Mouse (Mus musculus) stomach, embryonic 14.5 days (tissue): ENCODE measurements around the gene Srsf3. TPM values are rescaled to one million over a fixed set of nuclear protein-coding genes. Genes with fewer than 3 reads are reported as not detected.

ENCODE experiments used
- ATAC-seq: fragments of 200-750 bp; cut with Nextera tagmentation; 2 replicates; pipeline ENCODE4 v1.8.0; 2017; ENCODE audit warnings: low read depth, moderate TSS enrichment; ENCODE audit not compliant: insufficient number of reproducible peaks, insufficient read depth, low FRiP score
- H3K27ac ChIP-seq: fragments of 300-500 bp; sonication (generic); 2 replicates; pipeline ENCODE4 v1.5.1; 2014; ENCODE audit warnings: mild to moderate bottlenecking, low read length, moderate library complexity, mixed read lengths
- H3K27me3 ChIP-seq: fragments of 300-500 bp; sonication (generic); 2 replicates; pipeline ENCODE4 v1.6.1; 2014; ENCODE audit warnings: low read length, control low read depth, mixed read lengths; ENCODE audit not compliant: control insufficient read depth, insufficient read depth
- H3K36me3 ChIP-seq: fragments of 300-500 bp; sonication (generic); 2 replicates; pipeline ENCODE4 v1.6.1; 2014; ENCODE audit warnings: mild to moderate bottlenecking, control low read depth, low read length, moderate library complexity, mixed read lengths; ENCODE audit not compliant: control insufficient read depth, insufficient read depth
- H3K4me1 ChIP-seq: fragments of 300-500 bp; sonication (generic); 2 replicates; pipeline ENCODE4 v1.6.1; 2014; ENCODE audit warnings: low read length, control low read depth, mixed read lengths; ENCODE audit not compliant: control insufficient read depth, insufficient read depth
- H3K4me2 ChIP-seq: fragments of 300-500 bp; sonication (generic); replicated peaks from 2 replicates; pipeline ENCODE4 v1.6.1; 2014; ENCODE audit warnings: low read depth, low read length, control low read depth
- H3K4me3 ChIP-seq: fragments of 300-500 bp; sonication (generic); 2 replicates; pipeline ENCODE4 v1.5.1; 2014; ENCODE audit warnings: low read depth, low read length, control low read depth
- H3K9ac ChIP-seq: fragments of 300-500 bp; sonication (generic); replicated peaks from 2 replicates; pipeline ENCODE4 v1.6.1; 2014; ENCODE audit warnings: low read depth, mild to moderate bottlenecking, control low read depth, low read length, moderate library complexity, mixed read lengths
- H3K9me3 ChIP-seq: fragments of 300-500 bp; sonication (generic); 2 replicates; pipeline ENCODE4 v1.6.1; 2016; ENCODE audit warnings: low read depth, low read length, control low read depth; ENCODE audit not compliant: control insufficient read depth
- WGBS: fragments of 180-500 bp; shearing (Covaris S2); extraction: QIAGEN DNeasy Blood & Tissue Kit; methylation state at CpG from one replicate; pipeline ENCODE4 v1.1.7; 2014; 5-methylcytosine and 5-hydroxymethylcytosine counted together
- polyA plus RNA-seq: library from polyadenylated mRNA; unstranded; fragments of >200 nt; fragmentation: Nextera tagmentation; extraction: Ambion mirVana; gene quantifications from 2 replicates; pipeline ENCODE4 v1.2.1, GENCODE M21; 2014

Gene Srsf3
- polyA plus RNA-seq, 1 experiment from 2014 or later, result 593 TPM

DNA sequence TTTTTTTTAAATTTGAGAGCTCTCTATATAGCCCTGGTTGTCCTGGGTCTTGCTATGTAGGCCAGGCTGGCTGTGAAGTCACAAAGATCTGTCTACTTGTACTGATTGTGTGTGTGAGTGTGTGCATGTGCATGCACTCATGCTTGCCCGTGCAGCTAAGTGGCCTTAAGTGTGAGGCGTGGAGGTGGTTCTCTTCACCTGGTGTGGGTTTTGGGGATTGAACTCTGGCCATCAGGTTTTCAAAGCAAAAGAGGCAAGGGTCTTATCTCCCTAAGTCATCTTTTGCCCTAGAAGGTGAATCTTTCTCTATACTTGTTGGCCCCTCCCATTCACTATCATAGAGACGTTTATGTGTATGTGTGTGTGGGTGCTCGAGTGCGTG, 17.1 kb downstream of the Srsf3 start:
- peaks cover 28% of the 10 kb centered on the region for H3K36me3 ChIP-seq
- ATAC-seq, result no peak
- H3K9me3 ChIP-seq, result no peaks in the 10 kb centered on the region
- no peak overlapping the region for H3K27ac ChIP-seq
- no peak overlapping the region for H3K4me2 ChIP-seq
- H3K4me1 ChIP-seq, result 0 out of 2 replicates have a peak, but pooled peaks cover 13% of the 10 kb centered on the region
- WGBS, result 62% methylated on average over 5 of the region's 5 CpGs
- H3K9ac ChIP-seq, result no peak overlapping the region
- H3K27me3 ChIP-seq, result no peaks in the 10 kb centered on the region
- H3K4me3 ChIP-seq, result no peak overlapping the region

DNA sequence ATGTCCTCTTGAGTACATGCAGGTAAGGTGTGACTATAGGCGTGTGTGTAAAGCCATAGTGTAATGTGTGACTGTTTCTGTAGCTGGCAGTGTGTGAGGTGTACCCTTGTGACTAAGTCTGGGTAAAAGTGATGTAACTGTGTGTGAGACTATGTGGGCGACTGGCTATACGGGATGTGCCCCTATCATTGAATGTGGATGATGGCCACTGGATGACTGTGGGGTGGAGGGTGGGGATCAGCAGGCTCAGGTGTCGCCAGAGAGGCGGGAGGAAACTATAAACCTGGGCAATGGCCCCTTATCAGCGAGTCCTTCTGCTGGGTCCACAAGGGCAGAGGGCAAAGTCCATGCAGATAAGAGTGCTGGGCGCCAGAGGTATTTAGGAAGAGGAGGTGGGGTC, 17.5 kb downstream of the Srsf3 start:
- ATAC-seq, result 0 out of 2 replicates have a peak, but pooled peaks have one; percentile 37
- Histone ChIP-seq H3K27ac (no peak overlapping the region), H3K4me2 (no peak overlapping the region)

GRCm38 (mm10) chr17:29050791-29051190, 18.4 kb downstream of the Srsf3 start:
- Histone ChIP-seq H3K9me3 (no peaks in the 10 kb centered on the region), H3K4me3 (no peak overlapping the region), H3K27me3 (no peaks in the 10 kb centered on the region), H3K27ac (no peak overlapping the region), H3K4me2 (no peak overlapping the region), H3K9ac (no peak overlapping the region), H3K36me3 (peaks cover 15% of the 10 kb centered on the region; the same call in 1 of the 2 replicates), H3K4me1 (0 out of 2 replicates have a peak, but pooled peaks cover 13% of the 10 kb centered on the region)
- ATAC-seq, result no peak
- WGBS, result 32% methylated on average over 14 of the region's 14 CpGs

More for the DNA sequence above, 17.5 kb downstream of the Srsf3 start:
- WGBS, result 59% methylated on average over 7 of the region's 7 CpGs
- no peaks in the 10 kb centered on the region for H3K9me3 ChIP-seq
- H3K4me1 ChIP-seq, result 0 out of 2 replicates have a peak, but pooled peaks cover 13% of the 10 kb centered on the region
- H3K27me3 ChIP-seq, result no peaks in the 10 kb centered on the region
- H3K4me3 ChIP-seq, result no peak overlapping the region
- peaks cover 24% of the 10 kb centered on the region for H3K36me3 ChIP-seq
- no peak overlapping the region for H3K9ac ChIP-seq

- H3K9me3 ChIP-seq, result no peaks in the 10 kb centered on the region
- no peak overlapping the region for H3K27ac ChIP-seq
- no peak for ATAC-seq
- 74% methylated on average over 6 of the region's 6 CpGs for WGBS
- no peaks in the 10 kb centered on the region for H3K27me3 ChIP-seq
- H3K4me1 ChIP-seq, result peaks cover 27% of the 10 kb centered on the region
- no peaks in the 10 kb centered on the region for H3K36me3 ChIP-seq
- no peak overlapping the region for H3K9ac ChIP-seq
- H3K4me3 ChIP-seq, result no peak overlapping the region
- H3K4me2 ChIP-seq, result no peak overlapping the region
These were observed 20.6 kb downstream of the Srsf3 start for GRCm38 (mm10) chr17:29053067-29053466.

DNA sequence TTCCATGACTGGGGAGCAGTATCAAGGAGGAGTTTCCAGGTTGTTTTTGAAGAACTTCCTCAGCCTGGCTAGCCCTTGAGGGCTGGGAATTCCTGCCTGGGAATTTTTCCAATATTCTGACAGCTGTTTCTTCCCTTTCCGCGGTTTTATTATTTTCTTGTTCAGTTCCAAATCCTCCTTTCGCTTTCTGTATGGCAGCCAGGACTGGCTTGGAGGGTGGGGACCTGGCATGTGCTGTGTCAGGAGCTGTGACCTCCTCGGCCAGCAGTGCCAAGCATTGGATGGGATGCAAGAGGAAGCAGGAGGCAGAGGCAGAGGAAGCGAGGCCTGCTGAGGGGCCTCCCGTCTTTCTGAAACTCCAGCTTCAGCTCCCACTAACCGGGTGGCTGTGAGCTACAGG, 21.4 kb downstream of the Srsf3 start:
- Histone ChIP-seq H3K4me3 (no peak overlapping the region), H3K4me2 (no peak overlapping the region), H3K36me3 (no peaks in the 10 kb centered on the region), H3K27ac (peak overlapping the region; percentile 67; the same call in 1 of the 2 replicates), H3K27me3 (no peaks in the 10 kb centered on the region), H3K9ac (no peak overlapping the region), H3K4me1 (peaks cover 28% of the 10 kb centered on the region), H3K9me3 (no peaks in the 10 kb centered on the region)
- ATAC-seq, result 0 out of 2 replicates have a peak, but pooled peaks have one; percentile 7
- WGBS, result 43% methylated on average over 7 of the region's 7 CpGs

GRCm38 (mm10) chr17:29054429-29054828, 22.0 kb downstream of the Srsf3 start:
- whole genome bisulfite sequencing, result 74% methylated on average over 6 of the region's 6 CpGs
- Histone ChIP-seq H3K4me3 (no peak overlapping the region), H3K27ac (no peak overlapping the region), H3K36me3 (no peaks in the 10 kb centered on the region), H3K4me1 (peaks cover 28% of the 10 kb centered on the region), H3K27me3 (no peaks in the 10 kb centered on the region), H3K4me2 (no peak overlapping the region), H3K9ac (no peak overlapping the region), H3K9me3 (no peaks in the 10 kb centered on the region)
- ATAC-seq, result no peak

GRCm38 (mm10) chr17:29055586-29055985, 23.2 kb downstream of the Srsf3 start:
- 59% methylated on average over 5 of the region's 5 CpGs for WGBS
- Histone ChIP-seq H3K27ac (no peak overlapping the region), H3K9ac (no peak overlapping the region), H3K27me3 (no peaks in the 10 kb centered on the region), H3K36me3 (no peaks in the 10 kb centered on the region), H3K4me2 (no peak overlapping the region), H3K4me3 (no peak overlapping the region), H3K4me1 (peaks cover 21% of the 10 kb centered on the region), H3K9me3 (no peaks in the 10 kb centered on the region)
- no peak for ATAC-seq

DNA sequence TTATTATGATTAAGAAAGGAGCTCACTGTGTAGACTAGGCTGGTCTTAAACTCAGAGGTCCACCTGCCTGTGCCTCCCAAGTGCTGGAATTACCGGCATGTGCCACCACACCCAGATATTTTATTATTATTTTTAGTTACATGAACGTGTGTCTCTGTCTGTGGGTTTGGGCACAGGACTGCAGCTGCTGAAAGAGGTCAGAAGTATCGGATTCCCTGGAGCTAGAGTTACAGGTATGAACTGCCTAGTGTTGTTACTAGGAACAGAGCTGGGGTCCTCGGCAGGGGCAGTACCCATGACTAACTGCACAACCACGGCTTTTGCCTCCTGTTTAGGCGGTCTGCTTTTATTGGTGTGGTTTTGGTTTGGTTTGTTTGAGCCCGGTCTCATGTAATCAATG, 23.8 kb downstream of the Srsf3 start:
- Histone ChIP-seq H3K27ac (no peak overlapping the region; the same call in 1 of the 2 replicates), H3K27me3 (no peaks in the 10 kb centered on the region), H3K36me3 (no peaks in the 10 kb centered on the region), H3K4me3 (no peak overlapping the region), H3K9ac (no peak overlapping the region), H3K4me2 (no peak overlapping the region), H3K4me1 (peaks cover 18% of the 10 kb centered on the region), H3K9me3 (no peaks in the 10 kb centered on the region)
- no peak for ATAC-seq
- 14% methylated on average over 7 of the region's 7 CpGs for WGBS

- Histone ChIP-seq H3K4me1 (peaks cover 18% of the 10 kb centered on the region), H3K27me3 (no peaks in the 10 kb centered on the region), H3K27ac (no peak overlapping the region), H3K4me3 (no peak overlapping the region), H3K4me2 (no peak overlapping the region), H3K9ac (no peak overlapping the region), H3K36me3 (no peaks in the 10 kb centered on the region), H3K9me3 (no peaks in the 10 kb centered on the region)
- no peak for ATAC-seq
- 6% methylated on average over 8 of the region's 8 CpGs for WGBS
These were observed 24.3 kb downstream of the Srsf3 start for GRCm38 (mm10) chr17:29056699-29057151.
